Mouse (Mus musculus): ENCODE results near the gene Teddm2. TPM values are rescaled to one million over a fixed set of nuclear protein-coding genes. Genes with fewer than 3 reads are reported as not detected.
"Not testable (repeated sequence)": the region's sequence is repeated elsewhere in the genome, so short reads cannot be mapped to it uniquely, and the experiment has no call there.

The Teddm2 gene
- polyA plus RNA-seq, 1 experiment, result 0.08 TPM

DNA sequence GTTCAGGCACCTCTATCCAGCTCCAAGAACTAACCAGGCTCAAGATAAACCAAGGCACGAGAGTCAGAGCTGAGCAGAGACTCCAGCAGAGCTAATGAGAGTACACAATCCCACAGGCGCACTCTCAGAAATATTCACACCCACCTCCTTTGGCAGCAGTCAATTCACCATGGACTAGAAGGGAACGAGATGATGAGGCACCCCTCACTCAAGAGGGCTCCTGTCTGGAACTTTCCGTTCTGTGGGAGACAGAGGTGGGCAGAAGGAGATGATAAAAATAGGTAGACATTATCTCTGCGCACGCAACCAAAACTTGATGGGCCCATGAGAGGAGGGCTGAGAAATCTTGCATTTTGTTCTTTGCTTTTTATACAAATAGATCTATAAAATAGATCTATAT, 26.0 kb downstream of the Teddm2 start, which contains the start of gene Teddm1b:
Teddm1b (plus strand) TSS at position 301 of the 400 bp plus-strand sequence.
- H3K27me3 ChIP-seq (ENCODE audit: control insufficient read depth), result no peaks in the 10 kb centered on the region
- no peak within 1 kb of the TSS for H3K4me3 ChIP-seq (replicated peaks)
- no peaks in the 10 kb centered on the region for H3K36me3 ChIP-seq (ENCODE audit: control insufficient read depth)
- H3K4me1 ChIP-seq (ENCODE audit: control insufficient read depth), result no peaks in the 10 kb centered on the region
- no peaks in the 10 kb centered on the region for H3K9me3 ChIP-seq (ENCODE audit: control insufficient read depth, low read length)
- TF ChIP-seq TAL1 (IDR thresholded peaks at IDR 0.05; ENCODE audit: low read length) (no peak), GATA1 (IDR thresholded peaks at IDR 0.05; ENCODE audit: low read length) (no peak)

DNA sequence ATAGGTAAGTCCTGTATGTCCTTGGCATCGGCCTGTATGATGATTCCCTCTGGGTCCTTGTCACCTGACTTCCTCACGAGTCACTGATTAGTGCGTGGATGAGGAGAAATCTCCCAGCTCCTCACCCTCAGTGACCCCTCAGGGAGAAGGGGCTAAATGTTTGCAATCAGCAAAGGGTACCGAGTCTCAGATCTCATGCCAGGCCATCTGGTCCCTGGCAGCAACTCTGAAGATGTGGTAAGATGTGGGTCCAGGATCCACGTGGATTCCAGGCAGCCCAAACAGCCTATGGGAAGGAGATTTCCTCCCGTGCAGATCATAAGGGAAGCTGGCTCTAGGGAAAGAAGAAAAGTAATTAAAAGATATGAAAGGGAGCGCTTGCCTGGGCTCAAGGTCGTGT, 44.1 kb downstream of the Teddm2 start:
- Histone ChIP-seq H3K4me3 (replicated peaks) (no peak overlapping the region), H3K27me3 (ENCODE audit: control insufficient read depth) (no peaks in the 10 kb centered on the region), H3K4me1 (ENCODE audit: control insufficient read depth) (no peaks in the 10 kb centered on the region), H3K9me3 (ENCODE audit: control insufficient read depth, low read length) (no peaks in the 10 kb centered on the region), H3K36me3 (ENCODE audit: control insufficient read depth) (no peaks in the 10 kb centered on the region)
- no peak for TF ChIP-seq TAL1 (IDR thresholded peaks at IDR 0.05; ENCODE audit: low read length)
- TF ChIP-seq GATA1 (IDR thresholded peaks at IDR 0.05; ENCODE audit: low read length), result no peak

DNA sequence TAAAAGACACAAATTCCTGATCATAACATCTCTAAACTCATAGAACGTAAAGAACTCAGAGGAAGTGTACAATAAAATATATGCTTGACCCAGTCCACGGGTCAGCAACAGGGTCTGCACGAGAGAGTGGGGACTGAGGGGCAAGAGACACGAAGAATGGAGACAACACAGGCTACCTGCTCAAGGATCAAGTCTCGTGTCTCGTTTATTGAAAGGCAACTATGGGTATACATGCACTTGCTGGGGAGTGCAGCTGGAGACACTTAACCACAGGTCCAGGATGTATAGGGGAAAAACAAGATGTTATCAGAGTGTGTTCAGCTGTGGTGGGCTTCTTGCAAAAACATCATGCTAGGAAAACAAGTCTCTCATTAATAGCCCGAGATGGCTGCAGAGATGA, 47.3 kb downstream of the Teddm2 start:
- not testable (repeated sequence) for H3K4me1 ChIP-seq (ENCODE audit: control insufficient read depth); H3K9me3 ChIP-seq (ENCODE audit: control insufficient read depth, low read length); H3K4me3 ChIP-seq (replicated peaks); H3K36me3 ChIP-seq (ENCODE audit: control insufficient read depth); H3K27me3 ChIP-seq (ENCODE audit: control insufficient read depth)

DNA sequence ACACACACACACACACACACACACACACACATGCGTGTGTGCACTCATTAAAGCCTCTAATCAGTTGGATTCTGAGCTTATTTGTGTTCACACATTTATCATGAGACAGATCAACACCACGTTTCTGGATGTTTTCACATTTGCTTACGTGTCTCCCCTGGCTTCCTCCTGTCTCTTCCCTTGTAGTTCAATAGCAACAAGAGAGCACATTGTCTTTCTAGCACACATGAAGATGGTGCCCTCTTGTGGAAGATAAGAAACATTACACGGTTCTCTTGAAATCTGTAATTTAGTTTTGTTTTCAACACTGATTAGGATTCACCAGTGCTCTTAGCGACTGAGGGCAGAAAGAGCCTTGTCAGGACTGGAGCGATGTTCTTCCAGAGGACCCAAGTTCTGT, 53.2 kb downstream of the Teddm2 start:
- H3K4me1 ChIP-seq (ENCODE audit: control insufficient read depth), result no peaks in the 10 kb centered on the region
- no peaks in the 10 kb centered on the region for H3K9me3 ChIP-seq (ENCODE audit: control insufficient read depth, low read length)
- no peaks in the 10 kb centered on the region for H3K36me3 ChIP-seq (ENCODE audit: control insufficient read depth)
- H3K4me3 ChIP-seq (replicated peaks), result no peak overlapping the region
- no peaks in the 10 kb centered on the region for H3K27me3 ChIP-seq (ENCODE audit: control insufficient read depth)
- TF ChIP-seq TAL1 (IDR thresholded peaks at IDR 0.05; ENCODE audit: low read length) (no peak), GATA1 (IDR thresholded peaks at IDR 0.05; ENCODE audit: low read length) (no peak)

DNA sequence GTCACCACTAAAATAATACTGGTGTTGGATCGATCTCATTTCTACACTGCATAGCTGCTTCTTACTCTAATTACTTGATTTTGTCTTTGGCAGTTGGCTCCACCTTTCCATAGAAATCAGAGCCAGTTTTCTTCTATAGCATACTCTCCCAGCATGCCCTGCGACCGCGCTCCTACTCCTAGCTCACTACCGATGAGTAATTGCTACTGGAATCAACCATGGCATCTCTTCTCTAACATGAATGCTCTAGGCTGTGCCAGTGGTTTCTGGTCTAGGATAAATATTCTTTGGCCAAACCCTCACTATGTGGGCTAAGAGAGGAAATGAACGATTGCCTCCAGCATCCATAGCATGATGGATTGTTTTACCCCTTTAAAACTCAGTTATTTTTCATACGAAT, 53.6 kb downstream of the Teddm2 start:
- Histone ChIP-seq H3K9me3 (ENCODE audit: control insufficient read depth, low read length) (no peaks in the 10 kb centered on the region), H3K4me3 (replicated peaks) (no peak overlapping the region), H3K27me3 (ENCODE audit: control insufficient read depth) (no peaks in the 10 kb centered on the region), H3K4me1 (ENCODE audit: control insufficient read depth) (no peaks in the 10 kb centered on the region), H3K36me3 (ENCODE audit: control insufficient read depth) (no peaks in the 10 kb centered on the region)
- TF ChIP-seq GATA1 (IDR thresholded peaks at IDR 0.05; ENCODE audit: low read length) (no peak), TAL1 (IDR thresholded peaks at IDR 0.05; ENCODE audit: low read length) (no peak)

DNA sequence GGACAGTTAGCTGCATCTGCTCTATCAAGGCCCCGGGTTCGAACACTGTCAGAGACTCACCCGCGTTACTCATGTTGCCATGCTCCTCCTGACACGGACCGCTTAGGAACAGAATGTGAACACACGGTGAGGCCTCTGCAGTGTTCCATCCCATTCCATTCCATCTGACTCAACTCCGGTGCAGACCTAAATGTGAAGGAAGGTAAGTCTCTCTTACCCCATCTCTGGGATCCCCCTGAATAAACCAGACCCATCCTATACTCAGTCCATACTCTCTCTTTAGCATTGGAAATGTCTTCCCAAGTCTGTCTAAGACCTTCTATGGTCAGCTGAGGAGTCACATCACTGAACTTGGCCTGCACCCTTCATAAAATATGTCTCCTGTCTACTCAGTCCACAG, 56.0 kb downstream of the Teddm2 start, which contains the start of gene Rgsl1:
Rgsl1 (minus strand) TSS at position 101 of the 400 bp plus-strand sequence.
- H3K4me1 ChIP-seq (ENCODE audit: control insufficient read depth), result no peaks in the 10 kb centered on the region
- no peaks in the 10 kb centered on the region for H3K9me3 ChIP-seq (ENCODE audit: control insufficient read depth, low read length)
- no peaks in the 10 kb centered on the region for H3K27me3 ChIP-seq (ENCODE audit: control insufficient read depth)
- no peaks in the 10 kb centered on the region for H3K36me3 ChIP-seq (ENCODE audit: control insufficient read depth)
- no peak within 1 kb of the TSS for H3K4me3 ChIP-seq (replicated peaks)
- TF ChIP-seq TAL1 (IDR thresholded peaks at IDR 0.05; ENCODE audit: low read length) (no peak), GATA1 (IDR thresholded peaks at IDR 0.05; ENCODE audit: low read length) (no peak)

DNA sequence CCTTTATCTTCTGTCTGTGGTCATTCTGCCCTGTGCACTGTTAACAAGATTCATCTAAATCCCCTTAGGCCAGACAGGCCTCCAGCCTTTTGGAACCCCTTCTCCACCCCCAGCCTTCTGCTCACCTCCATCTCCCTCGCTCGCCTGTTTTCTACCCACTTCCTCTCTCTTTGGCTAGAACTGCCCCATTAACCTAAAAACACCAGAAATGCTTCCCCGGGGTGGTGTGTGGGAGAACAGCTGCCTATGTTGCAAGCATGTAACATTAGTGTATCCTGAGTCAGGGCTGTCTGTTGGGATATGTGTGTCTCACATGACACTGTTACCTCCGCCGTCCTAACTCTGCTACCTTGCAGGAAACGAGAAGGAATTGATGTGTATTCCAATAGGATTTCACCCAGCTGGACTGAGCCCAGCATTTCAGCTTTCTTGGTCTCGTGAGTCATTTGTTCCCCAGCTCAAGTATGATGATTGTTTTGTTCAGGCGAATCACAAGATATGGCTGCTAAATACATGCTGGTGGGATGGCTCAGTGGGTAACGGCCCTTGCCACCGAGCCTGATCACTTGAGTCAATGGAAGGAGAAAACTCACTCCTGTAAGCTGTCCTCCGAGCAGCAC, 57.8 kb downstream of the Teddm2 start:
- no peaks in the 10 kb centered on the region for H3K36me3 ChIP-seq (ENCODE audit: control insufficient read depth)
- no peaks in the 10 kb centered on the region for H3K9me3 ChIP-seq (ENCODE audit: control insufficient read depth, low read length)
- no peak for TF ChIP-seq GATA1 (IDR thresholded peaks at IDR 0.05; ENCODE audit: low read length)
- no peak for TF ChIP-seq TAL1 (IDR thresholded peaks at IDR 0.05; ENCODE audit: low read length)
- H3K27me3 ChIP-seq (ENCODE audit: control insufficient read depth), result no peaks in the 10 kb centered on the region
- H3K4me1 ChIP-seq (ENCODE audit: control insufficient read depth), result no peaks in the 10 kb centered on the region
- no peak overlapping the region for H3K4me3 ChIP-seq (replicated peaks)

DNA sequence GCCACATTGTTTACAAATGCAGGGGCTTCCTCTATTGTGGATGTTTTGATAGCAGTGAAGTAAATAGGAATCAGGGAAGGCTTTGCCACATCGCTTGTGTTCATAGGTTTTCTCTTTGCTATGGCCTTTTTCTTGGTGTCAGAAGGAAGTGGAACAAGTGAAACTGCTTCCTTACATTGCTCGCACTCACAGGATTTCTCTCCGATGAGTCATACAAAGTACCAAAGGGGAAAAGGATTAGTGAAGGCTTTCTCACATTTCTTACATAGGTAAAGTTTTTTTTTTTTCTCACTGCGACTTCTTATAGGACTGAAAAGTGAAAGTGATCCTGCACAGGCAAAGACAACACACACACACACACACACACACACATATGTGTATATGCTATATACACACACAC, 64.0 kb downstream of the Teddm2 start:
- no peaks in the 10 kb centered on the region for H3K4me1 ChIP-seq (ENCODE audit: control insufficient read depth)
- H3K9me3 ChIP-seq (ENCODE audit: control insufficient read depth, low read length), result no peaks in the 10 kb centered on the region
- TF ChIP-seq TAL1 (IDR thresholded peaks at IDR 0.05; ENCODE audit: low read length), result no peak
- TF ChIP-seq GATA1 (IDR thresholded peaks at IDR 0.05; ENCODE audit: low read length), result no peak
- no peak overlapping the region for H3K4me3 ChIP-seq (replicated peaks)
- H3K36me3 ChIP-seq (ENCODE audit: control insufficient read depth), result no peaks in the 10 kb centered on the region
- H3K27me3 ChIP-seq (ENCODE audit: control insufficient read depth), result no peaks in the 10 kb centered on the region

DNA sequence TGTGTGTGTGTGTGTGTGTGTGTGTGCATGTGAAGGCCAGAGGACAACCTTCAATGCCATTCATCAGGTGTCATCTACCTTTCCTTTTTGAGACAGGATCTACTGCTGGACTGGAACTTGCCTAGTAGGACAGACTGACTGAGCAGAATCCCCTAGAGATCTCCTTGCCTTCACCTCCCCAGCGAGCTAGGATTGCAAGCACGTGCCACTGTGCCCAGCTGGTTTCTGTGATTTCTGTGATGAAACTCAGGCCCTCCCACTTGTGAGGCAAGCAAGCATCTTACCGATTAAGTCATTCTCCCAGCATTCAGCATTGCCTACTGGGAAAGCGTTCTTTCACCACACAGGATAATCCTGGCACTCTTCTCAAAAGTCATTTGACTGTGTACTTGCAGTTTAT, 69.3 kb downstream of the Teddm2 start:
- Histone ChIP-seq H3K27me3 (ENCODE audit: control insufficient read depth) (no peaks in the 10 kb centered on the region), H3K36me3 (ENCODE audit: control insufficient read depth) (no peaks in the 10 kb centered on the region), H3K4me1 (ENCODE audit: control insufficient read depth) (no peaks in the 10 kb centered on the region), H3K4me3 (replicated peaks) (no peak overlapping the region), H3K9me3 (ENCODE audit: control insufficient read depth, low read length) (no peaks in the 10 kb centered on the region)
- TF ChIP-seq GATA1 (IDR thresholded peaks at IDR 0.05; ENCODE audit: low read length) (no peak), TAL1 (IDR thresholded peaks at IDR 0.05; ENCODE audit: low read length) (no peak)

DNA sequence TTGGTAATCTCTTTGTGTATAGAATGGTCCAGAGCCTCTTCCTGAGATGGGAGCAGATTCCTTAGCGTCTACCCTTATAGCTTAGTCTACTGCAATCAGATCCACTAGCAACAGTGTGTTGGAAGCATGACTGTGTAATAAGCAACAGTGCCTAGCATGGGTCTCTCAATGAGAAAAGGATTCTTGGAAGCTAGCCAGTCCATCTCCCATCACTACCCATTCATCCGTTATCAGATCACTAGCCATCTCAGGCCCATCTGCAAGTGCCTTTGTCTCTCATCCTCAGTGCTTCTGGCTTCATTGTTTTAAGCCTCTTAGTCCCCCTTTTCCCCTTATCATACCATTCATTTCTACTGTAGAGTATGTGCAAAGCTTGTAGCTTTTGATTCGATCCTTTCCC, 79.8 kb downstream of the Teddm2 start:
- Histone ChIP-seq H3K36me3 (ENCODE audit: control insufficient read depth) (no peaks in the 10 kb centered on the region), H3K9me3 (ENCODE audit: control insufficient read depth, low read length) (no peaks in the 10 kb centered on the region), H3K4me1 (ENCODE audit: control insufficient read depth) (no peaks in the 10 kb centered on the region), H3K4me3 (replicated peaks) (no peak overlapping the region), H3K27me3 (ENCODE audit: control insufficient read depth) (no peaks in the 10 kb centered on the region)
- TF ChIP-seq GATA1 (IDR thresholded peaks at IDR 0.05; ENCODE audit: low read length) (no peak), TAL1 (IDR thresholded peaks at IDR 0.05; ENCODE audit: low read length) (no peak)
